Mouse (Mus musculus) embryonic stem cell, embryonic (primary cell): ENCODE data around the gene Stk11.

Experiments
- CTCF ChIA-PET, 4 experiments: fragments of 300-600 bp in 2 of 4; fragments of 350-600 bp in 2 of 4; sonication (Branson Sonifier 250); formaldehyde crosslinking; loops; one replicate each; lab custom pipeline; 2022; ENCODE audit warnings: inconsistent platforms in 2 of 4; lab: Charles Lee
- POLR2A ChIA-PET, 4 experiments: fragments of 300-600 bp in 2 of 4; fragments of 350-600 bp in 2 of 4; sonication (Branson Sonifier 250); formaldehyde crosslinking; loops; one replicate each; lab custom pipeline; 2022; ENCODE audit warnings: antibody characterized with exemption in 4 of 4, inconsistent platforms in 1 of 4; lab: Charles Lee

The Stk11 gene

GRCm38 (mm10) chr10:80177441-80178279, 62.1 kb downstream of the Stk11 start:
- ChIA-PET POLR2A (interaction anchor here in 2 of 4 experiments (0.6 to 5.3 kb wide), 16 partner anchors 9 to 1254 kb away, joined by 3 to 36 read pairs (median 4); partner anchors contain the start of genes Dazap1 (in 1 of the 2), Gamt (in 1 of the 2), Mum1 (in 1 of the 2) and Rps15 (in 1 of the 2)), CTCF (interaction anchor here in 3 of 4 experiments (0.6 to 2.8 kb wide), 9 partner anchors 49 to 329 kb away, joined by 3 to 13 read pairs (median 4); partner anchors contain the start of gene Mum1 (in 1 of the 3))

DNA sequence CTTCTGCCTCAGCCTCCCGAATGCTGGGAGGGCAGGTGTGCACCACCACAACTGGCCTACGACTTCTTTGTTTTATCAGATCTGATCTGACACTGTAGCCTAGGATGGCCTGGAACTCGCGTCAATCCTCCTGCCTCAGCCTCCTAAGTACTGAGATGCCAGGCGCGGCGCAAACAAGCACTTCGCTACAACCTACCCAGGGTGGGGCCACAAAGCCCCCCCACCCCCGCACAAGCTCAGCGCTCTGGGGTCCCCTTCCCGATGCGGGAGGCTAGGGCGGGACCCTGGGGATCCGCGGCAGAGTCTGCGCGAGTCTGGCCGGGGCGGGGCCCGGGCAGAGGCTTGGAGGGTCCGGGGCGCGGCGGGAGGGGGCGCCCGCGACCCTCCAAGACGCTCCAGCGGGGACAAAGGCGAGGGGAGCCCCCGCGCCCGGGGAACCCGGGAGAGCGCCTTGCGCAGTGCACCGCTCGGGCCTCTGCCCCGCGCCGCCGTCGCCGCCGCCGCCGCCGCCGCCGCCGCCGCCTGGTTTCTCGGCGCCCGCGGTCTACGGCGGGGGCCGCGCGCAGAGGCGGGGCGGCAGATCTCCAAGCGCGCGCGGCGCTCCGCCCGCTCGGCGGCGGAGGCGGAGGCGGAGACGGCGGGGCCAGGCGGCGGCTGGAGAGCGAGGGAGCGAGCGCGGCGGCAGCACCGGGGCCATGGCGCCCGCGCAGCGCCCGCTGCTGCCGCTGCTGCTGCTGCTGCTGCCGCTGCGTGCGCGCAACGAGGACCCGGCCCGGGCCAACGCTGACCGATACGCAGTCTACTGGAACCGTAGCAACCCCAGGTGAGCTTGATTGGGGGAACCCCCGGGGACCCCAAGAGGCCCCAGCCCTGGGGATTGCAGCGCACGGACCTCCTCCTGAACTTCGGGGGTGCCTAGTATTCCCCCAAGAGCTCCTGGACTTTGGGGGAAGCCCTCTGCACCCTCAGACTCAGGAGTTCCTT, 63.8 kb downstream of the Stk11 start, which contains the start of gene Efna2:
Efna2 (plus strand) TSS at position 415 of the 984 bp plus-strand sequence.
- CTCF ChIA-PET, result interaction anchor here in 3 of 4 experiments (0.9 to 2.1 kb wide), 12 partner anchors 20 to 327 kb away, joined by 3 to 8 read pairs (median 4); partner anchors contain the start of gene Mum1 (in 1 of the 3)
- POLR2A ChIA-PET, result interaction anchor here in 3 of 4 experiments (0.5 to 5.3 kb wide), 20 partner anchors 9 to 134 kb away, joined by 3 to 36 read pairs (median 4); partner anchors contain the start of genes Mum1 (in 2 of the 3), Rps15 (in 2 of the 3), Cirbp (in 1 of the 3) and Dazap1 (in 1 of the 3)
